Mouse (Mus musculus): ENCODE results near the gene Slc28a3. TPM values are rescaled to one million over a fixed set of nuclear protein-coding genes. Genes with fewer than 3 reads are reported as not detected.

Slc28a3 gene
- polyA plus RNA-seq (2015; fragmentation: Nextera tagmentation; extraction: Ambion mirVana): 0.09 TPM in 1 of 2 replicates, not detected in the other

DNA sequence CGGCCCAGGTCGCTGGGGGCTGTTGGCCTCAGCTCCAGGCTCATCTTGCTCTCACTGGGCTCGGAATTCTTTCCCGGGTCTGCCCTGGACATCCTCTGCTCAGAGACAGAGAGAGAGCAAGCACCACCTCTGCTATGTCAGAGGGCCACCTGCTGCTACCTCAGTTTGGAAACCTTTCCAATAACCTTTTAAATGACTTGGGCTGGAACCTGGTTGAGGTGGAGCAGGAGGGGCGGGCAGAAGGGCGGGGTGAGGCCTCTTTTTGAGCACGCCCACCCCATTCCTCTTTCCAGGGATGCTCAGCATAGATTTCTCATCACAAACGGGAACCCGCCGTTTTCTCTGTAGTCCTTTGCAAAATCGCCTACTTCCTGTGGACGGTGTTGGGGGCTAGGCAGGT, at the start of gene Slc28a3:
TSS of gene Slc28a3 (minus strand) at position 162 of the 400 bp plus-strand sequence.
- peaks cover 25% of the 10 kb centered on the region for H3K4me1 ChIP-seq
- H3K4me2 ChIP-seq (replicated peaks): peak within 1 kb of the TSS; percentile 36; the same call in 1 of the 2 replicates
- H3K4me3 ChIP-seq: no peak within 1 kb of the TSS
- H3K27me3 ChIP-seq: 0 out of 2 replicates have a peak, but pooled peaks cover 6% of the 10 kb centered on the region
- H3K9me3 ChIP-seq: no peaks in the 10 kb centered on the region
- ATAC-seq (ENCODE audit: low FRiP score, low read depth): no peak
- no peak within 1 kb of the TSS for H3K27ac ChIP-seq
- no peaks in the 10 kb centered on the region for H3K36me3 ChIP-seq
- no peak within 1 kb of the TSS for H3K9ac ChIP-seq
- 6% methylated on average over 12 of the region's 12 CpGs for WGBS

DNA sequence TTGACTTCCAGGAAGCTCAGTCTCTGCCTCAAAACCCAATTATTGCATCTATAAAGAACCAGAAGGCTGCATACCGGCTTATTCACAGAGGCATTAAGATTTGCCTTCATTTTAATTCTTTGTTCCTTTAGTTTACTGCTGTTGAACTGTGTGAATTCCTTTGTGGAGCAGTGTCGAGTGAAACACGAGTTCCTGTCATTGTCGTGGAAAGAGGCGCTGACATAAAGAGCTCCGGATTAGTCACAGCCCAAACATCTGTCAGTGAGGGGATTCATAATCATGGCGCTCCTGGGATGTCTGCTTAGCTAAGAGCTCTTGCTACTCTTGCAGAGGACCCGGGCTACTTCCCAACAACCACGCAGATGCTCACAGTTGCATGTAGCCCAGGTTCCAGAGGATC, 47.3 kb upstream of the Slc28a3 start:
- no peak overlapping the region for H3K4me3 ChIP-seq
- peaks cover 7% of the 10 kb centered on the region; the same call in 1 of the 2 replicates for H3K4me1 ChIP-seq
- WGBS: 46% methylated on average over 9 of the region's 9 CpGs
- H3K27ac ChIP-seq: no peak overlapping the region
- no peak overlapping the region for H3K4me2 ChIP-seq (replicated peaks)
- no peaks in the 10 kb centered on the region for H3K36me3 ChIP-seq
- ATAC-seq (ENCODE audit: low FRiP score, low read depth): no peak
- 0 out of 2 replicates have a peak, but pooled peaks cover 3% of the 10 kb centered on the region for H3K9me3 ChIP-seq
- no peak overlapping the region for H3K9ac ChIP-seq
- peaks cover 15% of the 10 kb centered on the region; the same call in 1 of the 2 replicates for H3K27me3 ChIP-seq

DNA sequence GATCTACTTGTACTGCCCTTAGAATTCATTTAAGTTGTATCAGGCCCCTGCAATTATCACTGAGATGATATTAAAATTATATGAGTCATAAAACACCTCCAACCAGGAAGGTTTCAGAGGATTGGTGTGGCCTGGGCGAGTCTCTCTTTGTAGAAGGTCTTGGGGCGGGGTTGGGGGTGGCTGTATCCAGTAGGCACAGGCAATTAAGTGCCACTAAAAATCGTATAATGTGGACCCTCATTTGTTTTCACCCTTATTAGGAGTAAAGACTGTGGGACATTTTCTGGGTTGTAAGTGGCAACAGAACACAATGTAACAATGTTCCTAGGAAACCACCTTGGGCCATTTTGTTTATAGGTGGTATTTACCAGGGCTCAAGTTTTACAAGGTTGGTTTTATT, 46.2 kb upstream of the Slc28a3 start:
- Histone ChIP-seq H3K9ac (no peak overlapping the region), H3K27me3 (peaks cover 12% of the 10 kb centered on the region; the same call in 1 of the 2 replicates), H3K36me3 (no peaks in the 10 kb centered on the region), H3K4me1 (peaks cover 7% of the 10 kb centered on the region; the same call in 1 of the 2 replicates), H3K4me3 (no peak overlapping the region), H3K27ac (no peak overlapping the region), H3K9me3 (0 out of 2 replicates have a peak, but pooled peaks cover 3% of the 10 kb centered on the region), H3K4me2 (replicated peaks) (no peak overlapping the region)
- peak; percentile 36; the same call in 1 of the 2 replicates for ATAC-seq (ENCODE audit: low FRiP score, low read depth)
- 33% methylated on average over 3 of the region's 3 CpGs for WGBS

DNA sequence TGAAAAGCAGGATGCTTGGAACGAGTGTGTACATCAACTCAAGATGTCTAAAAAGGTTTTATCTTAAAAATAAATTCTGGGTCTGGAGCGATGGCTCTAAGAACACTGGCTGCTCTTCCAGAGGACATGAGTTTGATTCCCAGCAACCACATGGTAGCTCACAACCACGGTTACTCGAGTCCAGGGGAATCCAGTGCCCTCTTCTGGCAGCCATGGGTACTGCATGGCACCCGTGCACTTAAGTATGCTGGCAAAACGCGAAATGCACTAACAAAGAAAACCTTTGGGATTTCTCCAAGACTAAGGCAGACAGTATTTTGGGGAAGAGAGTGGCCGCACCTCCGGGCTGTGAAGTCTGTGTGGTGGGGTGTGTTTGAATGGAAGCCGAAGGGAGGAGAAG, 44.9 kb upstream of the Slc28a3 start:
- Histone ChIP-seq H3K9me3 (0 out of 2 replicates have a peak, but pooled peaks cover 3% of the 10 kb centered on the region), H3K4me1 (peaks cover 7% of the 10 kb centered on the region; the same call in 1 of the 2 replicates), H3K36me3 (no peaks in the 10 kb centered on the region), H3K4me2 (replicated peaks) (no peak overlapping the region), H3K27ac (no peak overlapping the region), H3K27me3 (peaks cover 8% of the 10 kb centered on the region; the same call in 1 of the 2 replicates), H3K9ac (no peak overlapping the region), H3K4me3 (no peak overlapping the region)
- whole genome bisulfite sequencing: 79% methylated on average over 10 of the region's 10 CpGs
- ATAC-seq (ENCODE audit: low FRiP score, low read depth): no peak

DNA sequence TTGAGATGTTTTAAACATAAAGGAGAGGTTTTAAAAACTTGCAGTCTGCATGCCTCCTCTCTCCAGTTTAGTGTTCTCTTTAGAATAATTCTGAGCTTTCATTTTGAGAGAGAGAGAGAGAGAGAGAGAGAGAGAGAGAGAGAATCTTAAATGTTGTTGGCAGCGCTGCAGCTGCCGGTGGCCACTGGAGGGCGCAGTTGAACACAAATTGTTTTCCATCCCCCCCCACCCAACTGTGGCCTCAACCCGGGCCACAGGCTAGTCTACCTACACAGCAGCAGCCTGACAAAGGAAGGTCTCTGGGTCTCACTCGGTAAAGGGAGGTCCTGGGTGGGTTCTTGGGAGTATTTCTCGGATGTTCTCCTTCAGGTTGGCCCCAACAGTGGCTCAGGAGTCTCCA, 29.7 kb upstream of the Slc28a3 start:
- Histone ChIP-seq H3K9ac (no peak overlapping the region), H3K27ac (no peak overlapping the region), H3K4me3 (no peak overlapping the region), H3K4me2 (replicated peaks) (no peak overlapping the region), H3K27me3 (peaks cover 20% of the 10 kb centered on the region), H3K9me3 (no peaks in the 10 kb centered on the region), H3K36me3 (no peaks in the 10 kb centered on the region), H3K4me1 (no peaks in the 10 kb centered on the region)
- no peak for ATAC-seq (ENCODE audit: low FRiP score, low read depth)
- 13% methylated on average over 6 of the region's 6 CpGs for WGBS

DNA sequence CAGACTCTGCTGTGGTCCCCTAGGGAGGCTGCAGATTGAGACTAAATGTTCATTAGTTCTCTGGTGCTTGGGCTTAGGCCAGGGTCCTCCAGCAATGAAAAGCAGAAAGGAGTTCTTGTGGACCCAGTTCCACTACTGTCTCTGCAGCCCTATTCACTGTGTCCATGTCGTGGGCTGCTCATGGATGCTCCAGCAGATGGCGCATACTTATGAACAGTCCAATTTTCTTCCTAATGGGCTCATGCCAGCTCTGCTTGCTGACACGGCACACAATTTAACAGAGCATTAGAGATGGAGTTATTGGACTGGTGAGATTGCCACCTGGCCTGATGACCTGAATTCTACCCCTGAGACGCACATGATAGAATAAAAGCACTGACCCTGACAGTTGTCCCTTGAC, 28.3 kb upstream of the Slc28a3 start:
- Histone ChIP-seq H3K9me3 (no peaks in the 10 kb centered on the region), H3K4me2 (replicated peaks) (no peak overlapping the region), H3K4me3 (no peak overlapping the region), H3K27me3 (peaks cover 20% of the 10 kb centered on the region), H3K4me1 (no peaks in the 10 kb centered on the region), H3K27ac (no peak overlapping the region), H3K36me3 (no peaks in the 10 kb centered on the region), H3K9ac (no peak overlapping the region)
- WGBS: 39% methylated on average over 4 of the region's 4 CpGs
- ATAC-seq (ENCODE audit: low FRiP score, low read depth): no peak

DNA sequence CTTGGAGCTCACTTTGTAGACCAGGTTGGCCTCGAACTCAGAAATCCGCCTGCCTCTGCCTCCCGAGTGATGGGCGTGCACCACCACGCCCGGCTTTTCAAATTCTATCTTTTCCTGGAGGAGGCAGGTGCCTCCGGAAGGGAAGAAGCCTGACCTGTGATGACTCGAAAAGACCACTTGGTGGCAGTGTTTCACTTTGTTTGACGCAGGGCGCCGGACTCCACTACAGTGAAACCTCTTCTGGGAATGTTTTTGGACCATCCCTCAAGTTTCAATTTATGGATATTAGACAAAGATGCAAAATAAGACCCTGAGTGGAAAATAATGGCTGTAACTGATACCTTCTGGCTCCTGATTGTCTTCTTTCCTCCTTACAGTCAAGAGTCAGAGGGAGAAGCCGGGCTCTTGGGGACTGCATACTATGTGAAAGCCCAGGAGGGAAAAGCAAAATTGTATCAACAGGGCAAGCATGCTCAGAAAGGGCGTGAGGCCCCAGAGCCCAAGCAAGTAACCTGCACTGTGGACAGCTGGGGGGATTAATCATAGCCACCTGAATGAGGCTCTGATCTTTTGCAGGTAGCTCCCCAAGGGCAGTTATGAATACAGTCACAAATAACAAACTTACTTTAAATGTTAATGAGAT, 26.8 kb upstream of the Slc28a3 start:
- ATAC-seq (ENCODE audit: low FRiP score, low read depth): no peak
- 17% methylated on average over 13 of the region's 13 CpGs for WGBS
- no peak overlapping the region for H3K4me3 ChIP-seq
- H3K4me2 ChIP-seq (replicated peaks): no peak overlapping the region
- H3K27me3 ChIP-seq: peaks cover 29% of the 10 kb centered on the region
- H3K9ac ChIP-seq: no peak overlapping the region
- H3K4me1 ChIP-seq: peaks cover 6% of the 10 kb centered on the region
- no peak overlapping the region for H3K27ac ChIP-seq
- H3K36me3 ChIP-seq: no peaks in the 10 kb centered on the region
- H3K9me3 ChIP-seq: no peaks in the 10 kb centered on the region

DNA sequence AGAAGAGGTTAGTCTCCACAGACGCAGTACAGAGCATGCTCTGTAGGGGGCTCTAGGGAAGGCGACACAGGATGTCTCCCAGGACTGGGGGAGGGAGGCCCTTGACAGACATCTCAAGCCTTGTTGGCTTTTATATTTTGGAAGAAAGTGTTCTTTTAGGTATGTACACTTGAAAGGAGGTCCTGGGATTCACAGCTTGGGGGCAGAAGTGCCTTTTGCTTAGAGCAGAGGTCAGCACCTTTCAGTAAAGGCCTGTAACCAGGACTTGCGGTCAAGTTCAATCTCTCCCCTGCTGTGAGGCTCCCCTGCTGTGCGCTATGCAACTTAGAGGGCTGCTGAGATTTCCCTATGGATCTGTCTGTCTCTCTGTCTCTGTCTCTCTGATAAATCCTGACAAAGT, 23.2 kb upstream of the Slc28a3 start:
- no peak overlapping the region for H3K27ac ChIP-seq
- peak overlapping the region; percentile 19; the same call in 1 of the 2 replicates for H3K4me2 ChIP-seq (replicated peaks)
- H3K36me3 ChIP-seq: no peaks in the 10 kb centered on the region
- 24% methylated on average over 4 of the region's 4 CpGs for WGBS
- no peak for ATAC-seq (ENCODE audit: low FRiP score, low read depth)
- H3K27me3 ChIP-seq: peaks cover 23% of the 10 kb centered on the region
- no peak overlapping the region for H3K9ac ChIP-seq
- peaks cover 12% of the 10 kb centered on the region for H3K4me1 ChIP-seq
- H3K4me3 ChIP-seq: no peak overlapping the region
- no peaks in the 10 kb centered on the region for H3K9me3 ChIP-seq

DNA sequence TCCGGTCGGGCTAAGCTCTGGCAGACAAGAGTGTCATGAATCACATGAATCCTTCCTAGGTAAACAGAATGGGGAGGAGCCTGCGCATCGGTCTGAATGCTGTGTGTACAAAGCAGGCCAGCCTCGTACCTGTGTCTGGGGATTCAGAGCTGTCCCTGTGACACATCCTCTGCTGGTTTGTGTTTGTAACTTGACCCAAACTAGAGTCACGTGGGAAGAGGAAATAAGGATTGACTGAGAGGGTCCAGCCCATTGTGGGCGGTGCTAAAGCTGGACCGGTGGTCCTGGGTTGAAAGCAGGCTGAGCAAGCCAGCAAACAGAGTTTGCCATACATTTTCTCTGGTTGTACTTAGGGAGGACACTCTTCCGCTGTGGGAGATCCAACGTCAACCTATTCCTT, 20.1 kb upstream of the Slc28a3 start:
- 34% methylated on average over 10 of the region's 10 CpGs for WGBS
- no peak overlapping the region for H3K4me2 ChIP-seq (replicated peaks)
- no peaks in the 10 kb centered on the region for H3K36me3 ChIP-seq
- H3K4me1 ChIP-seq: peaks cover 12% of the 10 kb centered on the region
- H3K4me3 ChIP-seq: no peak overlapping the region
- peaks cover 11% of the 10 kb centered on the region for H3K27me3 ChIP-seq
- no peaks in the 10 kb centered on the region for H3K9me3 ChIP-seq
- no peak for ATAC-seq (ENCODE audit: low FRiP score, low read depth)
- no peak overlapping the region for H3K27ac ChIP-seq
- H3K9ac ChIP-seq: no peak overlapping the region

DNA sequence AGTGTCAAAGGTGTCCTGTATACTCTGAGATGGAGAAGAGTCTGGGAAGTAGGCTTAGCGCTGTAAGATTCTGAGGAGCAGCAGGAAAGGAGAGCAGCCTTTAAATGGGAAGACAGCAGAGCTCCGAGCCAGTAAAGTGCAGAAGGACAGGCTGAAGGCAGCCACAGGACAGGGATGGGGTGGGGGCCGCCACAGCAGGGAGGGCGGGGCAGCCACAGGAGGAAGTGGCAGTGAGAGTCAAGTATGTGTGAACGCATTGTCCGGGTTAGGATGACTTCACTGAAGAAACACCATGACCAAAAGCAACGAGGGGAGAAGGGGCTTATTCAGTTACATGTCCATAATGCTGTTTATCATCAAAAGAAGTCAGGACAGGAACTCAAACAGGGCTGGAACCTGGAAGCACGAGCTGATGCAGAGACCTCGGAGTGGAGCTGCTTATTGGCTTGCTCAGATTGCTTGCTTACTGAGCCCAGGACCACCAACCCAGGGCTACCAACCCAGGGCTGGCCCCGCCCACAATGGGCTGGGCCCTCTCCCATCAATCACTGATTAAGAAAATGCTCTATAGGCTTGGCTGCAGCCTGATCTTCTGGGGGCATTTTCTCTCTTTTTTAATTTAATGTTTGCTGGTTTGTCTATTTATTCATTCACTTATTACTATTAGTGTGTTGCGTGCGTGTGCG, 18.8 kb upstream of the Slc28a3 start:
- H3K4me3 ChIP-seq: peak overlapping the region; percentile 17; the same call in 1 of the 2 replicates
- no peaks in the 10 kb centered on the region for H3K9me3 ChIP-seq
- no peak overlapping the region for H3K9ac ChIP-seq
- ATAC-seq (ENCODE audit: low FRiP score, low read depth): no peak
- peaks cover 12% of the 10 kb centered on the region for H3K4me1 ChIP-seq
- no peak overlapping the region for H3K27ac ChIP-seq
- H3K36me3 ChIP-seq: no peaks in the 10 kb centered on the region
- peaks cover 10% of the 10 kb centered on the region for H3K27me3 ChIP-seq
- peak overlapping the region; percentile 43 for H3K4me2 ChIP-seq (replicated peaks)
- 26% methylated on average over 13 of the region's 13 CpGs for WGBS

DNA sequence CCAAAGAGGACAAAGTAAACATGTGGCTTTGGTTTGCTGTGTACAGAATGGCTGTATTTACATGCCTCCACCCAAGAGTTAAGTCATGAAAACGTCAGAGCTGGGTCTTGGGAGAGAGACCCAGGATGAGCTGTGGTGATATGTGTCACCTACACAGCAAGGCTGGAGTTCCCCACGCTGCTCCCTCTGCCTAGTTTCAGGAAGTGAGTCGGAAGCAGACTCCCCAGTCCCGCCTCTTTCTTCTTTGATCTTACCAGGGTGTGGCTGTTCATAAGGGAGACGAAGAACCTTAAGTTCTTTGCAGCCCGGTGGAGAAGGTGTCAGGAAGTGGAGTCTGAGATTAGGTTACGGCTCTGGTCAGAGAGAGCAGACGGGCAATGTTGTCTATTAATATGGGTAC, 12.0 kb upstream of the Slc28a3 start:
- Histone ChIP-seq H3K9ac (no peak overlapping the region), H3K4me2 (replicated peaks) (no peak overlapping the region), H3K27me3 (no peaks in the 10 kb centered on the region), H3K9me3 (no peaks in the 10 kb centered on the region), H3K4me1 (no peaks in the 10 kb centered on the region), H3K36me3 (no peaks in the 10 kb centered on the region), H3K27ac (no peak overlapping the region), H3K4me3 (no peak overlapping the region)
- ATAC-seq (ENCODE audit: low FRiP score, low read depth): no peak
- WGBS: 26% methylated on average over 8 of the region's 8 CpGs

DNA sequence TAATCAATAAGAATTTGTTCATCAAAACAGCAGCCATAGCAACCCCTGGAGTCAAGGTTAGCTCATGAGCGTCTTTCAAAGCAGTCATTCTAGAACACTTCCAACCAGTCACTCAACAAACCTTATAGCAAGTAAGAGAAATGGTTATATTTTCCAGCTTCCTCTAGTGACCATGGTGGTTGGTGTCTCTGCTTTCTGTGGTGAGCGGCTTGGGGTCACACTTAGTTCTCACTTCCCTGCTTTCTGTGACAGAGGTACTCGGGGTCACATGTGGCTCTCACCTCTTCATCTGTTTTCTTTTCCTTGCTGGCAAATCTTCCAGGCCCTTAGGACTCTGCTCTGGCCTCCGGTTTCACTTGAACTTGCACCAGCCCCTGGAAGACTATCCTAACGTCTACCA, 8.6 kb upstream of the Slc28a3 start:
- Histone ChIP-seq H3K4me3 (no peak overlapping the region), H3K27me3 (no peaks in the 10 kb centered on the region), H3K36me3 (no peaks in the 10 kb centered on the region), H3K27ac (no peak overlapping the region), H3K4me1 (no peaks in the 10 kb centered on the region), H3K9me3 (no peaks in the 10 kb centered on the region), H3K4me2 (replicated peaks) (no peak overlapping the region), H3K9ac (no peak overlapping the region)
- WGBS: 70% methylated on average over 5 of the region's 5 CpGs
- no peak for ATAC-seq (ENCODE audit: low FRiP score, low read depth)
